Mouse (Mus musculus) kidney, adult 11 months (tissue): ENCODE results near the gene Nbea.
"Not testable (repeated sequence)": the region's sequence is repeated elsewhere in the genome, so short reads cannot be mapped to it uniquely, and the experiment has no call there.

ENCODE experiments used
- DNase-seq: peaks from one replicate; pipeline ENCODE4 v3.0.0; 2022

Nbea gene

GRCm38 (mm10) chr3:55651877-55652276, 531.6 kb downstream of the Nbea start:
- DNase-seq, result no peak

- DNase-seq, result no peak
Observed at GRCm38 (mm10) chr3:55649541-55649940, 534.0 kb downstream of the Nbea start.

GRCm38 (mm10) chr3:55648299-55648698, 535.2 kb downstream of the Nbea start:
- no peak for DNase-seq

GRCm38 (mm10) chr3:55647176-55647575, 536.3 kb downstream of the Nbea start:
- DNase-seq, result no peak

- no peak for DNase-seq
Observed at GRCm38 (mm10) chr3:55646437-55646836, 537.1 kb downstream of the Nbea start.

- no peak for DNase-seq
Observed at GRCm38 (mm10) chr3:55644035-55644618, 539.4 kb downstream of the Nbea start.

- no peak for DNase-seq
Observed at GRCm38 (mm10) chr3:55637660-55638059, 545.8 kb downstream of the Nbea start.

GRCm38 (mm10) chr3:55635542-55636172, 547.8 kb downstream of the Nbea start:
- no peak for DNase-seq

- no peak for DNase-seq
Observed at GRCm38 (mm10) chr3:55627054-55627453, 556.4 kb downstream of the Nbea start.

- DNase-seq, result not testable (repeated sequence)
Observed at GRCm38 (mm10) chr3:55621958-55622357, 561.5 kb downstream of the Nbea start.

GRCm38 (mm10) chr3:55618396-55618795, 565.1 kb downstream of the Nbea start:
- DNase-seq, result no peak

- DNase-seq, result no peak
Observed at GRCm38 (mm10) chr3:55612459-55613115, 570.9 kb downstream of the Nbea start.

GRCm38 (mm10) chr3:55612023-55612422, 571.5 kb downstream of the Nbea start:
- no peak for DNase-seq

- DNase-seq, result no peak
Observed at GRCm38 (mm10) chr3:55610191-55610590, 573.3 kb downstream of the Nbea start.

GRCm38 (mm10) chr3:55600286-55600685, 583.2 kb downstream of the Nbea start:
- DNase-seq, result no peak

- DNase-seq, result no peak
Observed at GRCm38 (mm10) chr3:55599366-55600085, 584.0 kb downstream of the Nbea start.

GRCm38 (mm10) chr3:55598681-55599080, 584.8 kb downstream of the Nbea start:
- no peak for DNase-seq

GRCm38 (mm10) chr3:55593312-55593711, 590.2 kb downstream of the Nbea start:
- no peak for DNase-seq

- no peak for DNase-seq
Observed at GRCm38 (mm10) chr3:55590727-55591126, 592.8 kb downstream of the Nbea start.

GRCm38 (mm10) chr3:55590291-55590690, 593.2 kb downstream of the Nbea start:
- no peak for DNase-seq

GRCm38 (mm10) chr3:55589402-55589944, 594.0 kb downstream of the Nbea start:
- no peak for DNase-seq

GRCm38 (mm10) chr3:55587972-55588946, 595.2 kb downstream of the Nbea start:
- DNase-seq, result peak; percentile 57
